In the genomic region with DNA sequence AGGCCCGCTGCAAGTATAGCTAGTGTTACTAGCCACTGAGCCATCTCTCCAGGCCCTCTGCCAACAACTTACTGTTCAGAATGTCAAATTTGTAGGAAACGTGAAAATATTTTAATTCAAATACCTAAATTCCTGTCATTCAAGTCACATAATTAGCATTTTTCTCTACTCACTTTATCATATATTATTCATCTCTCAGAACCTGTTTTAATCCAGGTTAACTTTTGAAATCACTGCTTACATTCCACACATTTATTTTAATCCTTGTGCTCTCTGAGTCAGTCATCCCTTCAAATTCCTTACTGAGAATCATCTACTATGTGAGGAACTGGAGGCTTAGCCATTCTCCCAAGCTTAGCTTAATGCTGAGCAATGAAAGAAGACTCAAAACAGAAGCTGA, we compare ENCODE assay signal across 25 mouse cellular contexts. TPM values are rescaled to one million over a fixed set of nuclear protein-coding genes. Genes with fewer than 3 reads are reported as not detected.
"Had no signal": no experiment of that assay in that cellular context is flagged by ENCODE, and none has a peak within 500 bp of the region (broad histone marks: within the 10 kb centered on the region; RNA-seq: fewer than 3 reads in every experiment).

No protein-coding gene starts in this region.

- H3K4me2 ChIP-seq: neural tube, embryonic 12.5 days; neural tube, embryonic 13.5 days; neural tube, embryonic 15.5 days; stomach, embryonic 15.5 days had no signal

- H3K36me3 ChIP-seq: neural tube, embryonic 12.5 days; neural tube, embryonic 13.5 days; neural tube, embryonic 15.5 days; stomach, embryonic 15.5 days had no signal

- DNase-seq: retina, postnatal 1 day; right cerebral cortex, adult 18-20 months; right cerebral cortex, postnatal 14 days; right cerebral cortex, postnatal 25 days; right cerebral cortex, postnatal 4 days; spleen, adult 18-20 months; thymus, adult 18-20 months; thymus, adult 2 months; thymus, postnatal 14 days; thymus, postnatal 25 days; thymus, postnatal 36 days; thymus, postnatal 4 days had no signal

- H3K27ac ChIP-seq: neural tube, embryonic 12.5 days; neural tube, embryonic 13.5 days; neural tube, embryonic 15.5 days; stomach, embryonic 15.5 days; stomach, postnatal 0 days had no signal

- H3K4me1 ChIP-seq: neural tube, embryonic 12.5 days; neural tube, embryonic 13.5 days; neural tube, embryonic 15.5 days; stomach, embryonic 15.5 days had no signal

- H3K4me3 ChIP-seq: neural tube, embryonic 12.5 days; neural tube, embryonic 13.5 days; neural tube, embryonic 15.5 days; stomach, embryonic 15.5 days had no signal

- H3K9ac ChIP-seq: neural tube, embryonic 12.5 days; neural tube, embryonic 13.5 days; neural tube, embryonic 15.5 days; stomach, embryonic 15.5 days had no signal

- H3K27me3 ChIP-seq: neural tube, embryonic 12.5 days; neural tube, embryonic 13.5 days; neural tube, embryonic 15.5 days; stomach, embryonic 15.5 days had no signal

- H3K9me3 ChIP-seq: neural tube, embryonic 12.5 days; neural tube, embryonic 13.5 days; neural tube, embryonic 15.5 days; stomach, embryonic 15.5 days had no signal

RNA-seq across cellular contexts. Expression of gene Gm10192, which starts 2.6 kb away (rescaled TPM):
- polyA plus RNA-seq: neural tube, embryonic 12.5 days; neural tube, embryonic 13.5 days; neural tube, embryonic 14.5 days; neural tube, embryonic 15.5 days; small intestine, adult 2 months; spleen, adult 2 months; stomach, embryonic 14.5 days; stomach, embryonic 15.5 days; stomach, embryonic 16.5 days; stomach, postnatal 0 days; testis, adult 2 months; thymus, adult 2 months; thymus, postnatal 0 days; urinary bladder, adult 2 months had no signal
